Mouse (Mus musculus) ovary, adult 18-20 months (tissue): ENCODE measurements around the gene Fgfr2.

ENCODE experiments used
- DNase-seq: peaks from one replicate; pipeline ENCODE4 v3.0.0; 2022; ENCODE audit warnings: low spot score, mixed read lengths

Gene Fgfr2

GRCm38 (mm10) chr7:132158321-132159025, 964.7 kb downstream of the Fgfr2 start:
- no peak for DNase-seq

- DNase-seq, result no peak
Observed at GRCm38 (mm10) chr7:132154368-132154961, 968.7 kb downstream of the Fgfr2 start, which contains the start of gene Cpxm2. Cpxm2 (minus strand) TSS chr7:132154739.

- DNase-seq, result no peak
Observed at GRCm38 (mm10) chr7:132153725-132154147, 969.4 kb downstream of the Fgfr2 start.

- DNase-seq, result no peak
Observed at GRCm38 (mm10) chr7:132145227-132145800, 977.8 kb downstream of the Fgfr2 start.

GRCm38 (mm10) chr7:132128687-132129086, 994.5 kb downstream of the Fgfr2 start:
- no peak for DNase-seq

GRCm38 (mm10) chr7:132124948-132125347, 998.2 kb downstream of the Fgfr2 start:
- DNase-seq, result no peak

DNA sequence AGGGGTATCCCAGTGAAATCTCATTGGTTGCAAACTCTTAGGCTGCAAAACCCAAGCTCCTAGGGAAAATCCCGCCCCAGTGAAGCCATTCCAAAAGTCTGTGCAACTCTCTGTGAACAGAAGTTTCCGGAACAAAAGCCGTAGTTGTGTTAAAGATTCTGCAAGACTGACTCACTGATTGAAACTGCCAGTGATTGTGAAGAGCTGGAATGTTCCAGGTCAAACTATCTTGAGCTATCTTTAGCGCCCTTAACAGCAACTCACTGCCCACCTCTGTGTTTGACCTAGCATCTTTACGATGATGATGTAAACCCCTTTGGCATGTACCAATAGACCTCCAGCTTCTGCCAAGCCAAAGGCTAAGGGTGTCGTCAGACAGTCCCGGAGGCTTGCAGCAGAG, 999.9 kb downstream of the Fgfr2 start:
- DNase-seq, result no peak

GRCm38 (mm10) chr7:132119817-132120216, 1003.3 kb downstream of the Fgfr2 start:
- DNase-seq, result no peak

- DNase-seq, result no peak
Observed at GRCm38 (mm10) chr7:132111770-132112169, 1011.4 kb downstream of the Fgfr2 start.

GRCm38 (mm10) chr7:132110308-132110707, 1012.8 kb downstream of the Fgfr2 start:
- no peak for DNase-seq

DNA sequence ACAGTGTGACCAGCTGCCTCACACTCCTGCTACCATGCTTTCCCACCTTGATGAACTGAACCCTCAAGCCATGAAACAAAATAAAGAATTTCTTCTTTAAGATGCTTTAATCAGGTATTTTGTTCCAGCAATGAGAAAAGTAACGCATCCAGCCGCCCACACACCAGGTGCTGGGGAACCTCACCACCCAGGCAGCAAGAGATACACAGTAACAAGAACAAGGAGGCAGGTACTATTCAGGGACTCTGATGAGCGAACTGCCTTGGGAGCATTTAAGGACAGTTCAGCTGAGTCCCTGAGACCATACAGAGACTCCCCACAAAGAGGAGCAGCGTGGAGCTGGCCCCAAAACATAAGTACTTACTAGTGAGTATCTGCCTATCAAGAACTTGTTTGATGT, 1016.3 kb downstream of the Fgfr2 start:
- DNase-seq, result no peak

DNA sequence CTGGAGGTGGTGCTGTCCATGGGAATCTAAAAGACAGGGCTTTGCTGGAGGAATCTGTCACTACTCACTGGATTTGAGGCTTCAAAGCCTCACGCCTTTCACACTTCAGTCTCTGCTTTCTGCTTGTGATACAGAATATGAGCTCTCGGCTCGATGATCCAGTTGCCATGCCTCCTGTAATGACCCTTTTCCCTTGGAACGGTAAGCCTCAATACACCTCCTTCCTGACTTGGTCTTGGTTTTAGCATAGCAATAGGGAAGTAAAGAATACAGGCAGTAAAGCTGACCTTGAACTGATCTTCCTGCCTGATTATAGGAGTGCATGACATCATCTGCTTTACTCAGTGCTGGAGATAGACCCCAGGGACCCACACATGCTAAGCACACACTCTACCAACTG, 1017.8 kb downstream of the Fgfr2 start:
- no peak for DNase-seq

DNA sequence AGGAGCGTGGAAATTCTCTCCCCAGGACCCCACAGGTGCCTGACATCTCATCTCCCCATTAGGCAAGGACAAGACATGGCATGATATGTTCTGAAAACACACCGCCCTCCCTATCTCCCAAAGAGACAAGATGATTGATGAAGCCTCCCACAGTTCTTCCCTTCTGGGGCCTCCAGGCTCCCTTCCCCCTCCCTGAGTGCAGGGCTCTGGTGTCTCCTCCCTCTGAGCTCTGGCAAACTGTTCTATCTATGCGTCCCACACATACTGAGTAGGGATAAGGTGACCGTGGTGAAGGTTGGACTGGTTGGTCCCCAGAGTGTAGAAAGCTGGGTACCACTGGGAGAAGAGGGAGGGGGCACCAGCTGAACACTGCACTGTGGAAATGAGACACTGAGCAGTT, 1024.7 kb downstream of the Fgfr2 start:
- no peak for DNase-seq

- no peak for DNase-seq
Observed at GRCm38 (mm10) chr7:132094666-132095065, 1028.5 kb downstream of the Fgfr2 start.

DNA sequence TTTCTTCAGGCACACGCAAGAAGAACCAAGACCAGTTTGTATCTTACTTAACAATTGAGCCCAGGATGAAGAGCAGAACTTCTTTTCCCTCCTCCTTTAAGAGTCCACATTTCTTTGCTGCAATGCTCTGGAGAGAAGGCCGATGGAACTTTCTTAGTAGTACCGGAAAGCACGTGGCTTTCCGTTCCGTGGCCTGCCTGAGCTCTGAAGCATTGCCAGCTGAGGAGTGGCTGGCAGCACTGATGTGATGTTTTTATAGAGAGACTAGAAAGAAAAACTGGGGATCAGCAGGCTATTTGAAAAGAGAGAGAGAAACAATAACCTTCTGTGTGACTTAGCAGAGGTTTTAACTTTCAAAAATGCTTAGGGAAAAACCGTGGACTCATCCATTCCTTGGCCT, 1031.6 kb downstream of the Fgfr2 start:
- no peak for DNase-seq

- no peak for DNase-seq
Observed at GRCm38 (mm10) chr7:132088606-132089005, 1034.5 kb downstream of the Fgfr2 start.

GRCm38 (mm10) chr7:132088181-132088580, 1035.0 kb downstream of the Fgfr2 start:
- DNase-seq, result no peak

GRCm38 (mm10) chr7:132075825-132076224, 1047.3 kb downstream of the Fgfr2 start:
- DNase-seq, result no peak

GRCm38 (mm10) chr7:132074503-132074902, 1048.6 kb downstream of the Fgfr2 start:
- no peak for DNase-seq

- DNase-seq, result no peak
Observed at GRCm38 (mm10) chr7:132070877-132071625, 1052.1 kb downstream of the Fgfr2 start.

GRCm38 (mm10) chr7:132067951-132068350, 1055.2 kb downstream of the Fgfr2 start:
- DNase-seq, result no peak

GRCm38 (mm10) chr7:132067511-132067910, 1055.6 kb downstream of the Fgfr2 start:
- no peak for DNase-seq

GRCm38 (mm10) chr7:132060116-132060515, 1063.0 kb downstream of the Fgfr2 start:
- DNase-seq, result no peak
